Mouse (Mus musculus): ENCODE data around the gene Manf. TPM values are rescaled to one million over a fixed set of nuclear protein-coding genes. Genes with fewer than 3 reads are reported as not detected.
A peak's percentile ranks its signal among the peaks of the same experiment; 100 is the strongest.

The Manf gene
- polyA plus RNA-seq, 1 experiment from 2014 or later, result 354 TPM

GRCm38 (mm10) chr9:106903099-106903790 is 11.5 kb upstream of the Manf start:
- H3K4me2 ChIP-seq (ENCODE audit: low read depth, low read length), result no peak overlapping the region

GRCm38 (mm10) chr9:106901596-106901995 is 9.8 kb upstream of the Manf start:
- ATAC-seq, result no peak

More at GRCm38 (mm10) chr9:106903099-106903790, 11.5 kb upstream of the Manf start:
- no peak for ATAC-seq
- Histone ChIP-seq H3K9ac (ENCODE audit: low read depth, low read length) (no peak overlapping the region), H3K4me3 (ENCODE audit: low read length) (no peak overlapping the region), H3K36me3 (ENCODE audit: control insufficient read depth, insufficient read depth, low read length) (no peaks in the 10 kb centered on the region), H3K4me1 (ENCODE audit: control insufficient read depth, insufficient read depth, low read length) (no peaks in the 10 kb centered on the region), H3K27ac (ENCODE audit: low read length) (no peak overlapping the region), H3K27me3 (replicated peaks; ENCODE audit: control insufficient read depth, insufficient read depth, low read length) (no peaks in the 10 kb centered on the region), H3K9me3 (ENCODE audit: control insufficient read depth, low read length) (no peaks in the 10 kb centered on the region)
- 72% methylated on average over 4 of the region's 4 CpGs for WGBS

GRCm38 (mm10) chr9:106898901-106899300 is 7.1 kb upstream of the Manf start:
- Histone ChIP-seq H3K36me3 (ENCODE audit: control insufficient read depth, insufficient read depth, low read length) (no peaks in the 10 kb centered on the region), H3K4me2 (ENCODE audit: low read depth, low read length) (no peak overlapping the region), H3K9ac (ENCODE audit: low read depth, low read length) (no peak overlapping the region), H3K27me3 (replicated peaks; ENCODE audit: control insufficient read depth, insufficient read depth, low read length) (no peaks in the 10 kb centered on the region), H3K4me3 (ENCODE audit: low read length) (no peak overlapping the region), H3K9me3 (ENCODE audit: control insufficient read depth, low read length) (no peaks in the 10 kb centered on the region), H3K4me1 (ENCODE audit: control insufficient read depth, insufficient read depth, low read length) (no peaks in the 10 kb centered on the region), H3K27ac (ENCODE audit: low read length) (no peak overlapping the region)
- no peak for ATAC-seq
- 66% methylated on average over 1 of the region's 1 CpGs for WGBS

More at GRCm38 (mm10) chr9:106901596-106901995, 9.8 kb upstream of the Manf start:
- H3K9ac ChIP-seq (ENCODE audit: low read depth, low read length), result no peak overlapping the region
- H3K36me3 ChIP-seq (ENCODE audit: control insufficient read depth, insufficient read depth, low read length), result no peaks in the 10 kb centered on the region
- H3K4me2 ChIP-seq (ENCODE audit: low read depth, low read length), result no peak overlapping the region
- no peaks in the 10 kb centered on the region for H3K4me1 ChIP-seq (ENCODE audit: control insufficient read depth, insufficient read depth, low read length)
- 88% methylated on average over 7 of the region's 7 CpGs for WGBS
- H3K27ac ChIP-seq (ENCODE audit: low read length), result no peak overlapping the region
- no peaks in the 10 kb centered on the region for H3K9me3 ChIP-seq (ENCODE audit: control insufficient read depth, low read length)
- no peaks in the 10 kb centered on the region for H3K27me3 ChIP-seq (replicated peaks; ENCODE audit: control insufficient read depth, insufficient read depth, low read length)
- no peak overlapping the region for H3K4me3 ChIP-seq (ENCODE audit: low read length)

GRCm38 (mm10) chr9:106893327-106893726 is 1.5 kb upstream of the Manf start:
- H3K36me3 ChIP-seq (ENCODE audit: control insufficient read depth, insufficient read depth, low read length), result peaks cover 8% of the 10 kb centered on the region
- no peak overlapping the region for H3K27ac ChIP-seq (ENCODE audit: low read length)
- no peaks in the 10 kb centered on the region for H3K27me3 ChIP-seq (replicated peaks; ENCODE audit: control insufficient read depth, insufficient read depth, low read length)
- H3K4me3 ChIP-seq (ENCODE audit: low read length), result no peak overlapping the region
- 62% methylated on average over 3 of the region's 3 CpGs for WGBS
- ATAC-seq, result no peak
- peaks cover 22% of the 10 kb centered on the region for H3K4me1 ChIP-seq (ENCODE audit: control insufficient read depth, insufficient read depth, low read length)
- H3K9me3 ChIP-seq (ENCODE audit: control insufficient read depth, low read length), result no peaks in the 10 kb centered on the region
- no peak overlapping the region for H3K4me2 ChIP-seq (ENCODE audit: low read depth, low read length)
- no peak overlapping the region for H3K9ac ChIP-seq (ENCODE audit: low read depth, low read length)

- peaks cover 26% of the 10 kb centered on the region for H3K4me1 ChIP-seq (ENCODE audit: control insufficient read depth, insufficient read depth, low read length)
- peaks cover 8% of the 10 kb centered on the region for H3K36me3 ChIP-seq (ENCODE audit: control insufficient read depth, insufficient read depth, low read length)
- H3K9ac ChIP-seq (ENCODE audit: low read depth, low read length), result peak overlapping the region; percentile 84
- peak overlapping the region; percentile 86 for H3K27ac ChIP-seq (ENCODE audit: low read length)
- H3K4me2 ChIP-seq (ENCODE audit: low read depth, low read length), result peak overlapping the region; percentile 87
- no peak for ATAC-seq
- 2% methylated on average over 9 of the region's 9 CpGs for WGBS
- H3K4me3 ChIP-seq (ENCODE audit: low read length), result peak overlapping the region; percentile 95
- no peaks in the 10 kb centered on the region for H3K27me3 ChIP-seq (replicated peaks; ENCODE audit: control insufficient read depth, insufficient read depth, low read length)
- H3K9me3 ChIP-seq (ENCODE audit: control insufficient read depth, low read length), result no peaks in the 10 kb centered on the region
Measured at GRCm38 (mm10) chr9:106892552-106892875, 735 bp upstream of the Manf start.

- Histone ChIP-seq H3K9ac (ENCODE audit: low read depth, low read length) (peak overlapping the region; percentile 95), H3K4me2 (ENCODE audit: low read depth, low read length) (peak overlapping the region; percentile 68), H3K4me3 (ENCODE audit: low read length) (peak overlapping the region; percentile 95), H3K27me3 (replicated peaks; ENCODE audit: control insufficient read depth, insufficient read depth, low read length) (no peaks in the 10 kb centered on the region), H3K9me3 (ENCODE audit: control insufficient read depth, low read length) (no peaks in the 10 kb centered on the region), H3K36me3 (ENCODE audit: control insufficient read depth, insufficient read depth, low read length) (peaks cover 8% of the 10 kb centered on the region), H3K4me1 (ENCODE audit: control insufficient read depth, insufficient read depth, low read length) (peaks cover 26% of the 10 kb centered on the region), H3K27ac (ENCODE audit: low read length) (peak overlapping the region; percentile 73)
- no peak for ATAC-seq
- WGBS, result under 1% methylated on average over 17 of the region's 17 CpGs
Measured at GRCm38 (mm10) chr9:106891341-106891741, 438 bp downstream of the Manf start.

- Histone ChIP-seq H3K4me1 (ENCODE audit: control insufficient read depth, insufficient read depth, low read length) (peaks cover 26% of the 10 kb centered on the region), H3K36me3 (ENCODE audit: control insufficient read depth, insufficient read depth, low read length) (peaks cover 8% of the 10 kb centered on the region), H3K27ac (ENCODE audit: low read length) (peak overlapping the region; percentile 73; the same call in 1 of the 2 replicates), H3K27me3 (replicated peaks; ENCODE audit: control insufficient read depth, insufficient read depth, low read length) (no peaks in the 10 kb centered on the region), H3K4me2 (ENCODE audit: low read depth, low read length) (peak overlapping the region; percentile 68), H3K9me3 (ENCODE audit: control insufficient read depth, low read length) (no peaks in the 10 kb centered on the region), H3K4me3 (ENCODE audit: low read length) (peak overlapping the region; percentile 95), H3K9ac (ENCODE audit: low read depth, low read length) (peak overlapping the region; percentile 95)
- ATAC-seq, result no peak
- WGBS, result 57% methylated on average over 8 of the region's 8 CpGs
Measured at GRCm38 (mm10) chr9:106890496-106891240, 1.1 kb downstream of the Manf start.

- H3K9ac ChIP-seq (ENCODE audit: low read depth, low read length), result no peak overlapping the region
- 78% methylated on average over 9 of the region's 9 CpGs for WGBS
- H3K27ac ChIP-seq (ENCODE audit: low read length), result no peak overlapping the region
- peaks cover 8% of the 10 kb centered on the region for H3K36me3 ChIP-seq (ENCODE audit: control insufficient read depth, insufficient read depth, low read length)
- H3K4me1 ChIP-seq (ENCODE audit: control insufficient read depth, insufficient read depth, low read length), result peaks cover 40% of the 10 kb centered on the region
- H3K9me3 ChIP-seq (ENCODE audit: control insufficient read depth, low read length), result no peaks in the 10 kb centered on the region
- no peak for ATAC-seq
- H3K4me3 ChIP-seq (ENCODE audit: low read length), result no peak overlapping the region
- no peaks in the 10 kb centered on the region for H3K27me3 ChIP-seq (replicated peaks; ENCODE audit: control insufficient read depth, insufficient read depth, low read length)
- no peak overlapping the region for H3K4me2 ChIP-seq (ENCODE audit: low read depth, low read length)
Measured at GRCm38 (mm10) chr9:106889321-106889720, 2.5 kb downstream of the Manf start.

- ATAC-seq, result no peak
- WGBS, result 92% methylated on average over 3 of the region's 3 CpGs
- peak overlapping the region; percentile 39; the same call in 1 of the 2 replicates for H3K9ac ChIP-seq (ENCODE audit: low read depth, low read length)
- no peaks in the 10 kb centered on the region for H3K27me3 ChIP-seq (replicated peaks; ENCODE audit: control insufficient read depth, insufficient read depth, low read length)
- H3K4me2 ChIP-seq (ENCODE audit: low read depth, low read length), result no peak overlapping the region
- no peak overlapping the region for H3K27ac ChIP-seq (ENCODE audit: low read length)
- H3K4me3 ChIP-seq (ENCODE audit: low read length), result no peak overlapping the region
- peaks cover 46% of the 10 kb centered on the region for H3K4me1 ChIP-seq (ENCODE audit: control insufficient read depth, insufficient read depth, low read length)
- peaks cover 8% of the 10 kb centered on the region for H3K36me3 ChIP-seq (ENCODE audit: control insufficient read depth, insufficient read depth, low read length)
- H3K9me3 ChIP-seq (ENCODE audit: control insufficient read depth, low read length), result no peaks in the 10 kb centered on the region
Measured at GRCm38 (mm10) chr9:106888346-106888745, 3.4 kb downstream of the Manf start.
